Mouse (Mus musculus): ENCODE results near the gene Golt1b. TPM values are rescaled to one million over a fixed set of nuclear protein-coding genes. Genes with fewer than 3 reads are reported as not detected.

Golt1b gene
- polyA plus RNA-seq, 1 experiment from 2014 or later, result 108 TPM

GRCm38 (mm10) chr6:142378576-142379330 is 8.3 kb upstream of the Golt1b start:
- Histone ChIP-seq H3K4me3 (replicated peaks; ENCODE audit: low read depth, low read length) (no peak overlapping the region), H3K36me3 (ENCODE audit: control insufficient read depth, insufficient read depth, low read length) (peaks cover 32% of the 10 kb centered on the region), H3K9me3 (ENCODE audit: control insufficient read depth, low read length) (no peaks in the 10 kb centered on the region), H3K9ac (replicated peaks; ENCODE audit: low read length) (no peak overlapping the region), H3K27me3 (ENCODE audit: control insufficient read depth, insufficient read depth, low read length) (no peaks in the 10 kb centered on the region), H3K4me2 (ENCODE audit: low read length) (no peak overlapping the region), H3K4me1 (ENCODE audit: control insufficient read depth, insufficient read depth, low read length) (no peaks in the 10 kb centered on the region), H3K27ac (replicated peaks; ENCODE audit: low read depth, low read length) (no peak overlapping the region)
- WGBS, result 94% methylated on average over 8 of the region's 8 CpGs
- ATAC-seq (ENCODE audit: low FRiP score, low TSS enrichment) (no peak), DNase-seq (no peak)

- DNase-seq (no peak), ATAC-seq (ENCODE audit: low FRiP score, low TSS enrichment) (no peak)
- Histone ChIP-seq H3K9me3 (ENCODE audit: control insufficient read depth, low read length) (no peaks in the 10 kb centered on the region), H3K36me3 (ENCODE audit: control insufficient read depth, insufficient read depth, low read length) (peaks cover 20% of the 10 kb centered on the region), H3K4me1 (ENCODE audit: control insufficient read depth, insufficient read depth, low read length) (no peaks in the 10 kb centered on the region), H3K27ac (replicated peaks; ENCODE audit: low read depth, low read length) (no peak overlapping the region), H3K27me3 (ENCODE audit: control insufficient read depth, insufficient read depth, low read length) (no peaks in the 10 kb centered on the region), H3K4me3 (replicated peaks; ENCODE audit: low read depth, low read length) (no peak overlapping the region), H3K9ac (replicated peaks; ENCODE audit: low read length) (no peak overlapping the region), H3K4me2 (ENCODE audit: low read length) (no peak overlapping the region)
- WGBS, result 92% methylated on average over 6 of the region's 6 CpGs
Measured at GRCm38 (mm10) chr6:142379961-142380360, 7.1 kb upstream of the Golt1b start.

- no peak overlapping the region for H3K4me2 ChIP-seq (ENCODE audit: low read length)
- H3K9me3 ChIP-seq (ENCODE audit: control insufficient read depth, low read length), result no peaks in the 10 kb centered on the region
- H3K27me3 ChIP-seq (ENCODE audit: control insufficient read depth, insufficient read depth, low read length), result no peaks in the 10 kb centered on the region
- H3K4me3 ChIP-seq (replicated peaks; ENCODE audit: low read depth, low read length), result no peak overlapping the region
- ATAC-seq (ENCODE audit: low FRiP score, low TSS enrichment), result no peak
- peaks cover 4% of the 10 kb centered on the region; the same call in 1 of the 2 replicates for H3K36me3 ChIP-seq (ENCODE audit: control insufficient read depth, insufficient read depth, low read length)
- no peak overlapping the region for H3K27ac ChIP-seq (replicated peaks; ENCODE audit: low read depth, low read length)
- H3K9ac ChIP-seq (replicated peaks; ENCODE audit: low read length), result no peak overlapping the region
- 0 out of 2 replicates have a peak, but pooled peaks cover 5% of the 10 kb centered on the region for H3K4me1 ChIP-seq (ENCODE audit: control insufficient read depth, insufficient read depth, low read length)
- no peak for DNase-seq
- 93% methylated on average over 7 of the region's 7 CpGs for WGBS
Measured at GRCm38 (mm10) chr6:142381615-142382014, 5.4 kb upstream of the Golt1b start.

- peaks cover 18% of the 10 kb centered on the region; the same call in 1 of the 2 replicates for H3K4me1 ChIP-seq (ENCODE audit: control insufficient read depth, insufficient read depth, low read length)
- H3K27me3 ChIP-seq (ENCODE audit: control insufficient read depth, insufficient read depth, low read length), result no peaks in the 10 kb centered on the region
- no peak overlapping the region for H3K4me3 ChIP-seq (replicated peaks; ENCODE audit: low read depth, low read length)
- no peaks in the 10 kb centered on the region for H3K36me3 ChIP-seq (ENCODE audit: control insufficient read depth, insufficient read depth, low read length)
- no peak overlapping the region for H3K9ac ChIP-seq (replicated peaks; ENCODE audit: low read length)
- ATAC-seq (ENCODE audit: low FRiP score, low TSS enrichment) (no peak), DNase-seq (no peak)
- no peak overlapping the region for H3K4me2 ChIP-seq (ENCODE audit: low read length)
- H3K27ac ChIP-seq (replicated peaks; ENCODE audit: low read depth, low read length), result no peak overlapping the region
- 92% methylated on average over 9 of the region's 9 CpGs for WGBS
- no peaks in the 10 kb centered on the region for H3K9me3 ChIP-seq (ENCODE audit: control insufficient read depth, low read length)
Measured at GRCm38 (mm10) chr6:142384521-142384920, 2.5 kb upstream of the Golt1b start.

- no peak for DNase-seq
- H3K4me1 ChIP-seq (ENCODE audit: control insufficient read depth, insufficient read depth, low read length), result peaks cover 18% of the 10 kb centered on the region; the same call in 1 of the 2 replicates
Measured at GRCm38 (mm10) chr6:142386285-142387010, 573 bp upstream of the Golt1b start.

GRCm38 (mm10) chr6:142387755-142388271 is 792 bp downstream of the Golt1b start:
- DNase-seq (no peak), ATAC-seq (ENCODE audit: low FRiP score, low TSS enrichment) (no peak)
- Histone ChIP-seq H3K36me3 (ENCODE audit: control insufficient read depth, insufficient read depth, low read length) (peaks cover 5% of the 10 kb centered on the region; the same call in 1 of the 2 replicates), H3K9ac (replicated peaks; ENCODE audit: low read length) (peak overlapping the region; percentile 81), H3K27me3 (ENCODE audit: control insufficient read depth, insufficient read depth, low read length) (no peaks in the 10 kb centered on the region), H3K4me3 (replicated peaks; ENCODE audit: low read depth, low read length) (peak overlapping the region; percentile 99), H3K4me1 (ENCODE audit: control insufficient read depth, insufficient read depth, low read length) (peaks cover 18% of the 10 kb centered on the region; the same call in 1 of the 2 replicates), H3K4me2 (ENCODE audit: low read length) (peak overlapping the region; percentile 71), H3K9me3 (ENCODE audit: control insufficient read depth, low read length) (no peaks in the 10 kb centered on the region), H3K27ac (replicated peaks; ENCODE audit: low read depth, low read length) (no peak overlapping the region)
- 22% methylated on average over 8 of the region's 8 CpGs for WGBS

More at GRCm38 (mm10) chr6:142386285-142387010, 573 bp upstream of the Golt1b start:
- Histone ChIP-seq H3K4me2 (ENCODE audit: low read length) (peak overlapping the region; percentile 66), H3K27me3 (ENCODE audit: control insufficient read depth, insufficient read depth, low read length) (no peaks in the 10 kb centered on the region), H3K4me3 (replicated peaks; ENCODE audit: low read depth, low read length) (peak overlapping the region; percentile 99), H3K9ac (replicated peaks; ENCODE audit: low read length) (peak overlapping the region; percentile 81), H3K27ac (replicated peaks; ENCODE audit: low read depth, low read length) (no peak overlapping the region), H3K9me3 (ENCODE audit: control insufficient read depth, low read length) (no peaks in the 10 kb centered on the region), H3K36me3 (ENCODE audit: control insufficient read depth, insufficient read depth, low read length) (no peaks in the 10 kb centered on the region)
- WGBS, result 7% methylated on average over 31 of the region's 31 CpGs
- ATAC-seq (ENCODE audit: low FRiP score, low TSS enrichment), result peak; percentile 76

GRCm38 (mm10) chr6:142389101-142389500 is 2.1 kb downstream of the Golt1b start:
- WGBS, result 86% methylated on average over 2 of the region's 2 CpGs
- ATAC-seq (ENCODE audit: low FRiP score, low TSS enrichment) (no peak), DNase-seq (no peak)
- Histone ChIP-seq H3K9me3 (ENCODE audit: control insufficient read depth, low read length) (no peaks in the 10 kb centered on the region), H3K27me3 (ENCODE audit: control insufficient read depth, insufficient read depth, low read length) (no peaks in the 10 kb centered on the region), H3K4me2 (ENCODE audit: low read length) (no peak overlapping the region), H3K4me1 (ENCODE audit: control insufficient read depth, insufficient read depth, low read length) (peaks cover 18% of the 10 kb centered on the region; the same call in 1 of the 2 replicates), H3K36me3 (ENCODE audit: control insufficient read depth, insufficient read depth, low read length) (peaks cover 13% of the 10 kb centered on the region; the same call in 1 of the 2 replicates), H3K27ac (replicated peaks; ENCODE audit: low read depth, low read length) (no peak overlapping the region), H3K9ac (replicated peaks; ENCODE audit: low read length) (no peak overlapping the region), H3K4me3 (replicated peaks; ENCODE audit: low read depth, low read length) (no peak overlapping the region)

GRCm38 (mm10) chr6:142392312-142392711 is 5.3 kb downstream of the Golt1b start:
- Histone ChIP-seq H3K27ac (replicated peaks; ENCODE audit: low read depth, low read length) (no peak overlapping the region), H3K9ac (replicated peaks; ENCODE audit: low read length) (no peak overlapping the region), H3K27me3 (ENCODE audit: control insufficient read depth, insufficient read depth, low read length) (no peaks in the 10 kb centered on the region), H3K9me3 (ENCODE audit: control insufficient read depth, low read length) (no peaks in the 10 kb centered on the region), H3K36me3 (ENCODE audit: control insufficient read depth, insufficient read depth, low read length) (peaks cover 38% of the 10 kb centered on the region), H3K4me1 (ENCODE audit: control insufficient read depth, insufficient read depth, low read length) (peaks cover 13% of the 10 kb centered on the region; the same call in 1 of the 2 replicates), H3K4me3 (replicated peaks; ENCODE audit: low read depth, low read length) (no peak overlapping the region), H3K4me2 (ENCODE audit: low read length) (no peak overlapping the region)
- DNase-seq, result no peak
- no peak for ATAC-seq (ENCODE audit: low FRiP score, low TSS enrichment)
- WGBS, result 93% methylated on average over 5 of the region's 5 CpGs
